Mouse (Mus musculus) left cerebral cortex, adult 2 months (tissue): ENCODE measurements around the gene Shtn1. TPM values are rescaled to one million over a fixed set of nuclear protein-coding genes. Genes with fewer than 3 reads are reported as not detected.

ENCODE experiments used
- DNase-seq, 2 experiments: peaks; one replicate each; pipeline ENCODE4 v3.0.0; 2021 to 2022; ENCODE audit warnings: low spot score in 2 of 2, mixed read lengths in 1 of 2; ENCODE audit errors: extremely low spot score in 1 of 2
- H3K27ac ChIP-seq: fragments of 200-600 bp; 2 replicates; pipeline ENCODE4 v1.8.1; 2022
- H3K4me3 ChIP-seq: fragments of 200-600 bp; 2 replicates; pipeline ENCODE4 v1.8.1; 2022
- CTCF ChIP-seq: fragments of 200-600 bp; IDR thresholded peaks from 2 replicates; pipeline ENCODE4 v1.8.1; 2022; ENCODE audit warnings: antibody characterized with exemption, mild to moderate bottlenecking, moderate library complexity
- intact Hi-C: fragments of 180-260 bp; cut with DNase I; formaldehyde crosslinking; loops from one replicate; pipeline ENCODE4 v1.15.1; 2025
- total RNA-seq, 2 experiments: library from RNA; stranded (reverse); gene quantifications; 2 replicates each; pipeline ENCODE4 v1.2.3; 2021

Shtn1 gene
- total RNA-seq, 2 experiments from 2014 or later = 17.6 to 19.5 TPM

DNA sequence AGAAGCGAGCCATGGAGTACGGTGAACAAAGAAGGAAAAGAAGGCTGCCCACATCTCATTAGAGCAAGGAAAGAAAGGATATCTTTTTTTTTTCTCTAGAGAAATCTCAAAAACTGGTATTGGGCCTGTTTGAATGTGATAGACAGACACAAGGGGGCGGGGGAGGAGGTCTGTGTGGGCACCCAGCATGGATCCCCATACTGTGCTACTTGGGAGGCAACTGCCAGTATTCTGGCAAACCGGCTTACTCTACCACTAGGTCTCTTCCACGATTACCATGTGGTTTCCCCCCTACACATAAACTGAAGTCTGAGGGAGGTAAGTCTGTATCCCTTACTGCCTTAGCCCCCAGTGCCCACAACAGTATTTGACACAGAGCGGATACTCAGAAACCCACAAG is 73.1 kb downstream of the Shtn1 start:
- H3K27ac ChIP-seq = no peak overlapping the region
- no peak for DNase-seq
- no peak overlapping the region for H3K4me3 ChIP-seq
- intact Hi-C loops = no loop called here
- TF ChIP-seq CTCF = no peak

DNA sequence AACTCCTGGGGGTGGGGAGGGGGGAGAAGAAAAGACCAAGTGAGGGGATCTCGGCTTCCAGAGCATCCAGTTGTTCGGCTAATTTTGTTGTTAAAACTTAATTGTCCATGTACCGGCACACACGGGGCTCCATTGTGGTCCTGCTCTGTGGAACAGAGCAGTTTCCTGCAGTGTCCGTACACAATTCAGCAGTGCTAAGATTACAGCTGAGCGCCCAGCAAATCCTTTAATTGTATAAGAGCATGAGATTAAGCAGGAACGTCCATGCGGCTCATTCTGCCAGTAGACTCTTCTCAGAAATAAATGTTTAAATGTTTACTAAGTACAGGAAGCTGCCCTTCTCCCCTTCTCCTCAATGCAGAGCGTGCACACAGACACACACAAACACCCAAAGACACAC is 94.3 kb downstream of the Shtn1 start:
- no peak for TF ChIP-seq CTCF
- Histone ChIP-seq H3K4me3 (no peak overlapping the region), H3K27ac (no peak overlapping the region)
- intact Hi-C loops = no loop called here
- no peak for DNase-seq

DNA sequence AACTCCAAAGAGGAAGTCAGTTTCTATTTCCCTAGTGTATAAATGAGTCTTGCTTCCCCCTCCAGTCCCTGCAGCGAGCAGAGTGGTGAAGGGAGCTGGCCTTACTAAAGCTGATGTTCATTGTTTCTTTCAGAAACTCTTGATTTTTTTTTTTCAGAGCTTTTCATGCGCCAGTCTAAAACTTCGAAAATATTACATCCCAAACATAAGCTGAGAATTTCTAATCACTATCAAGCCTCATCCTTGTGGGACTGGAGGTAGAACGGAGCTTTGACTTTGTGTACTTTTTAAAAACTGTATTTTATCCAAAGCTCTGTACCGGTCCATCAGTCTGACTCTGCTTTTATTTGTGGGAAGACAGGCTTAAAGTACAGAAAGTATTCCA is 95.9 kb downstream of the Shtn1 start:
- intact Hi-C loops = no loop called here
- H3K27ac ChIP-seq = no peak overlapping the region

DNA sequence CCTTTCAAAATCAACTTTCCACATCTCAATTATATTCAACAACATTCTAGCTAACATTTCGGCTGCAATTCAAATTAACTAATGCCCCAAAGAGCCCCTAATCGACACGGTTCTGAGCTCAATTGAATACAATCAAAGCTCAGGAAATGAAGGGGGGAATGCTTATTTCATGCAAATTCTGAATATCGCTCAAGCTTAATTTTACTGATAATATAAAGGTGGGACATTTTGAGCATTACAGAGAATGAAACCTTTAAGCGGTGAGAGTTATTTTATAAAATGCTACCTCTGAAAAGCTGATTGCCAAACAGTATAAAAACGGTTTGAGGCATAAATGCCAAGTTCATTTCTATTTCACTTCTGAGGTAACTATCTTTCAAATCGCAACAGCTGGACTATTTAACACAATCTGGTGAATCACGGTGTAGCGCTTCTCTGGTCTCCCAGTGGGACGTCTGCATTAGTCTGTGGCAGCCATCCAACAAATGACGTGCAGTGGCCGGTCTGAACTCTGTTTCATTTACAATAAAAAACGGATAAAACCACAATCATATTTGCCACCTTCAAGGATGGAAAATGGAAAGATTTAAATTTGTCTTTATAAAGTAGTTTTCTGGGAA is 96.4 kb downstream of the Shtn1 start:
- intact Hi-C loops = no loop called here
- H3K4me3 ChIP-seq = peak overlapping the region; percentile 21; the same call in 1 of the 2 replicates
- H3K27ac ChIP-seq = no peak overlapping the region
- DNase-seq = no peak
- no peak for TF ChIP-seq CTCF

More for the DNA sequence above, 95.9 kb downstream of the Shtn1 start:
- DNase-seq = no peak
- peak overlapping the region; percentile 21; the same call in 1 of the 2 replicates for H3K4me3 ChIP-seq
- no peak for TF ChIP-seq CTCF

DNA sequence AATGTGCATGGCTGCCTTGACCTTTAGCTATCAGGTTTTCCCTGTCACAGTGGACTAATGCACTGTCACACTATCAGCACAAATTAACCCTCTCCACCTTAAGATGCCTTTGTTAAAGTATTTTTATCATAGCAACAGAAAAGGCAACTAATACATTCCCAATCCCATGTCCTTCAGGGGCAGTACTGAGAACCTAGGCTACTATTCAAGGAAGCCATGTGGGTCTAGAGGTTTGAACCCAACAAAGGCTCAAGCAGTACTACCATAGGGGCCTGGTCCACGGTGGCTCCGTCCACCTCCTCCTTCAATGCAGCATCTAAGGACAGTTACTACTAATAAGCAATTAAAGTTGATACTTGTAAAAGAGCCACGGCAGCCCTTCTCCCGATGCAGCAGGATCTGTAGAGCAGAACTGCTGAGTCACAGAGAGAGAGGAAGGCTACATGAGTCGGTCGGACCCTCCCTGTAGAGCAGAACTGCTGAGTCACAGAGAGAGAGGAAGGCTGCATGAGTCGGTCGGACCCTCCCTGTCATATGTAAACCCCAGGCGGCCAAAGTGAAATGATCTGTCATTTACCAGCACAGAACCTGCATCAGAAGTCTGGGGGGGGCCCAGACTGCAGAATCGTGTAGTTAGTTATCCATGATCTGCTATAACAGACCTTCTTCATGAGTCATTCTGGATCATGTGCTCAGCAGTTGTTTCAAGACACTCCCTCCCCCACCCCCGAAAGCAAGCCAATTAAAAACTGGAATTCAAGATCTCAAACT is 97.3 kb downstream of the Shtn1 start:
- DNase-seq = peak; percentile 32 to 33
- Histone ChIP-seq H3K27ac (peak overlapping the region; percentile 70), H3K4me3 (no peak overlapping the region)
- no peak for TF ChIP-seq CTCF
- intact Hi-C loops = no loop called here

DNA sequence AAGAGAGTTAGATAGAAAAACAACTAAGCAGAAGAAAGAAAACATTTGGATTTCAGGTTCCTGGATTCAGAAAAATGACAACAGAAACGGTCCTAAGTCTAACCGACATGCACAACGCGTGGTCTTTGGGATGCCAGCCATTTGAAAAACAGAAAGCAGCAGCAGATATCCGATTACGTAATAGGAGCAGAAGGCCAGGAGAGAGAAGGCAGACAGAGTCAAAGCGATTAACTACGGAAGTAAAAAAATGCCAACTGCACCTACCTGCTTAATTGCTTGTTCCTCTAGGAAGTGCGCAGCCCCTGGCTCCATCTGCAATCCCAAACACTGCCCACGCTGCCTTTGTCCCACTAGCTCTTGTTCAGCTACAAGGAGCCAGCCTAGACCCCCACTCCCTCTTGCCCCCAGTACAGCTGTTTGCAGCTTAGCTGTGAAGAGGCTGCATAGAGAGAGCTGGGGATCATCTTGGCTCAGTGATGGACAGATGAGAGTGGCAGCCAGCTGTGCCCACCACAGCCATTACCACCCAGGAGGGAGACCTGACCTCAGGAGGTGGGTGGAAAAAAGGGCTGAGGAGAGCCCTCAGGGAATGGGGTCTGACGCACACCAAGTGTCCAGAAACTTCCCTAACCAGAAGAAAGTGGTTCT is 100.6 kb downstream of the Shtn1 start:
- no peak for DNase-seq
- no peak for TF ChIP-seq CTCF
- intact Hi-C loops = no loop called here
- H3K27ac ChIP-seq = no peak overlapping the region
- H3K4me3 ChIP-seq = no peak overlapping the region

DNA sequence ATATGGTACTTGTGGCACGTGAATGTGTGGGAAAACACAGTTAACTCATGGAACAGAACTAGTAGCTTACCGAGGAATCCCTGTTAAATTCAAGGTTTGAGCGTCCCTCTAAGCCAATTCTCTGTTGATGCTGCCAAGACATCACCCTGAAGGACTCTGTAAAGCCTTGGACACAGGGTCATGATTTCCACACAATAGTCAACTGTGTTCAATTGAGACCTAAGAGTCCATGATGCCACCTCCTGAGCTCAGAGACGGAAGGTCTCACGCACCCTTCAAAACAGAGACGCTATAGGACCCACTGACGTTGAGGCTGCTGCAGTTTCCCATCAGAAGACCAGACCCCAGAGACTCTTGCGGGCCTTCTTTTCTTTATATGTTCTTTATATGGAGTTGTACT is 101.8 kb downstream of the Shtn1 start:
- H3K4me3 ChIP-seq = no peak overlapping the region
- no peak overlapping the region for H3K27ac ChIP-seq
- TF ChIP-seq CTCF = no peak
- intact Hi-C loops = no loop called here
- DNase-seq = no peak

DNA sequence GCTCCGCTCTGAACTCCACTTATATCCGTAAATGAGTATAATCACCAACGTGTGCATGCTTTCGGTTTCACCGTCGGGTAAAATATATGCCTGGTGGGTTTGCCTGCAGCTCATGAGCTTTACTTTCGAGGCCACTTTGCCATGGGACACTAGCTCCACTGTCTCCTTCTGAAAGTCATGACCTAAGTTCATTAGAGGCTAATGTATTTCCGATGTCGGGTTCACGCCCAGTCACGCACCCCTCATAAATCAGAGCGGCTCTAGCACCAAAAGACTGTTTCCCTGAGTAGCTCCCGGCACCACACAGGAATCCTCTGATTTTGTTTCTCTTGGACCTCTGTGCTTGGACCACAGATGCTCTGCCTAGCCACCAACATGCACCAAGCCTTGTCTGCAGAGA is 105.1 kb downstream of the Shtn1 start:
- H3K27ac ChIP-seq = no peak overlapping the region
- intact Hi-C loops = no loop called here
- TF ChIP-seq CTCF = no peak
- no peak overlapping the region for H3K4me3 ChIP-seq
- DNase-seq = no peak

DNA sequence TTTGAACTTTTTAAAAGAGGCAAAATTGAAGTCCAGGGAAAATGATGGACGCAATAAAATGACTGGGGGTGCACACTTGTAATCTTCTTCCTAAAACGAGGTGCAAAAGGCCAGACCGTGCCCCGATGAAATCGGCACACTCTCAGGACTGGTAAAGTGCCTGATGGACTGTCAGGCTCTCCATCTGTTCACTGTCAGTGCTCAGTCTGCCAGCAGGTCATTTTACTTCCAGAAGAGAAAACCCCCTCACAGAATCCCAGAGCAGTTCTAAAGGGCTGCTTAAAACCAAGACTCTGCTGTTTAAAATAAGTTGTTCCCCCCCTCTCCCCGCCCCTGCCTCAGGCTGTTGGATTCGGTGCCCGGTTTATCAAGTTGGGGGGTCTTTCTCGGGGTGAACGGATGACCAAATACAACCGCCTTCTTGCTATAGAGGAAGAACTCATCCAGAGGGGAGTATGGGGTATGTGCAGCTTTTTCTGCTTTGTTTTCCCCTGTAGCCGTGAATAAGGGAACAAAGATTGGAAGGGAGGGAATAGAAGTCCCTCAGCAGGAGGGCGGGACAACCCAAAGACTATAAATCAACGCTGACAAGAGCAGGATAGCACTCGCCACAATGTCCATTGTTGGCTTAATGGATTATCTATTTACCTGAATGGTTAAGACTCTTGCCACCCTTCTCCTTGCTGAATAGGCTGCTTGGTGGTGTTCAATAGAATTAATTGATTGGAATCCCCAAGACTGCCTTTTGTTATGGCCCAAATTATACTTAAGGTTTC is 107.0 kb downstream of the Shtn1 start:
- intact Hi-C loops = no loop called here
- TF ChIP-seq CTCF = no peak
- no peak for DNase-seq
- Histone ChIP-seq H3K4me3 (no peak overlapping the region), H3K27ac (no peak overlapping the region)

DNA sequence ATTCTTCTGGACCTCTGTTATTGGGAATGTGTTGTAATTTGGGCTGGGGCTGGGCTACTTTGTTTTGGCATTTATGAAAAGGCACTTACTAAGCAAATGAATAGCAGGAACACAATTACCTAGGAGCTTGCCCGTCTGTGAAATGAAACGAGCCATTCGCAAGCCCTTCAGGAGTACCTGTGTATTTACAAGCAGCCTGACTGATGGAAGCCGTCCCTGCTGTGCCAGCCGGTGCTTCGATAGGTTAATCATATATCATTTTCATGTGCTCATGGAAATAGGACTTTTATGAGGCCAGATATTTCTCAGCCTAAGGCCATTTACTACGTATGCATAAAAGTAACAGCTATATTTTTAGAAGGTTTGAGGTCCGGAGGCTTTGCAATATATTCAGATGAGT is 112.9 kb downstream of the Shtn1 start:
- Histone ChIP-seq H3K4me3 (no peak overlapping the region), H3K27ac (no peak overlapping the region)
- no peak for DNase-seq
- intact Hi-C loops = no loop called here
- no peak for TF ChIP-seq CTCF

DNA sequence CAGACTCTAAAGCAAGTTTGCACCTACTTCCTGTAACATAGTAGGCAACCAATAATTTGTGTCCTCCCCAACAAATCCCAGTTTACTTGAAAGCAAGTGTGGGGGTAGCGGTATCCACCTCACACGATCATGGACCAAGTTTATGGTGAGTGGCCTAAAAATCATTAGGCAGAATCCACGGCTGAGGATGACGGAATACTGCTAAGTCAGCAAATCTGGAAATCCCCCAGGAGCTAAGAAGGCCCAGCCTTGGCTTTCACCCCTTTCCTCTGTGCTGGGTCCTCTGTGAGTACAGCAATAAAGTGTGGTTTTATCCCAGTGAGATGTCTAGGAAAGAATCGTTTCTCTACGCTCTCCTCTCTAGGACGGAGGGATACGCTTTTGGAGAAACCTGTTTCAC is 121.1 kb downstream of the Shtn1 start:
- Histone ChIP-seq H3K27ac (no peak overlapping the region), H3K4me3 (no peak overlapping the region)
- intact Hi-C loops = no loop called here
- no peak for DNase-seq
- no peak for TF ChIP-seq CTCF

DNA sequence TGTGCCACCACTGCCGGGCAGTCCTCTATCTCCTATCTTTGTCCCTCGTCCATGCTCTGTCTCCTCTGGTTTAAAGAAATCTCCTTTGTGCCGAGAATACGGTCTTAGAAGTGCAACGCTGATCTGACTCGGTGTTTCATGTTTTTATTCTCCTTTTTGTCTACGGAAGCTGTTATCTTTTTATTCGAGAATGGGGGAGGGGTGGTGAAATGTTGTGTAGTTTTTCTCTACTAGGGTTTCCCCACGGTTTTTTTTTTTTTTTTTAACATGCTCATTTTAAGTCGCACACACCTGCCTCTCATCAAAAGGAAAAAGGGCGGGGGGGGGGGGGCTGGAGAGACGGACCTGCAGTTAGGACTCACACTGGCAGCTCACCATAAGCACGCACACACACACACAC is 123.7 kb downstream of the Shtn1 start:
- no peak for TF ChIP-seq CTCF
- intact Hi-C loops = no loop called here
- Histone ChIP-seq H3K27ac (no peak overlapping the region), H3K4me3 (no peak overlapping the region)
- no peak for DNase-seq
